Mouse (Mus musculus): ENCODE measurements around the gene Tpsab1. TPM values are rescaled to one million over a fixed set of nuclear protein-coding genes. Genes with fewer than 3 reads are reported as not detected.

Gene Tpsab1
- total RNA-seq (2023), result not detected

GRCm38 (mm10) chr17:25345462-25345861 is at the start of gene Tpsab1:
Gene Tpsab1 (minus strand): TSS chr17:25345562.

GRCm38 (mm10) chr17:25368973-25369372 is 23.6 kb upstream of the Tpsab1 start, which contains the start of gene Tpsg1:
Gene Tpsg1 (plus strand): TSS chr17:25369273.

GRCm38 (mm10) chr17:25366005-25366404 is 20.6 kb upstream of the Tpsab1 start, which contains the start of gene Tpsb2:
Gene Tpsb2 (plus strand): TSS chr17:25366305.

GRCm38 (mm10) chr17:25318354-25318753 is 27.0 kb downstream of the Tpsab1 start, which contains the start of gene Prss29:
Gene Prss29 (plus strand): TSS chr17:25318654.

GRCm38 (mm10) chr17:25308346-25308745 is 37.0 kb downstream of the Tpsab1 start, which contains the start of gene Prss28:
Gene Prss28 (plus strand): TSS chr17:25308646.

GRCm38 (mm10) chr17:25298094-25298493 is 47.3 kb downstream of the Tpsab1 start, which contains the start of gene Prss34:
Gene Prss34 (plus strand): TSS chr17:25298394.

Other genes with a start within 250 kb of the Tpsab1 start
- gene Telo2, start 229.6 kb downstream of the Tpsab1 start, total RNA-seq (2023), result 10 to 100 TPM; 42.1 to 47.6 TPM
- not detected for gene Ptx4, start 224.8 kb downstream of the Tpsab1 start, total RNA-seq (2023)
- gene Clcn7, start 212.2 kb downstream of the Tpsab1 start, total RNA-seq (2023), result 10 to 100 TPM; 39.5 to 41.6 TPM
- gene Ccdc154, start 183.1 kb downstream of the Tpsab1 start, total RNA-seq (2023), result under 1 TPM; 0.30 to 0.38 TPM
- gene Gm38655, start 170.1 kb downstream of the Tpsab1 start, total RNA-seq (2023), result not detected
- gene BC003965, start 161.0 kb downstream of the Tpsab1 start, total RNA-seq (2023), result 10 to 100 TPM; 17.6 to 19.4 TPM
- 10 to 100 TPM; 43.1 to 45.2 TPM for gene Unkl, start 157.2 kb downstream of the Tpsab1 start, total RNA-seq (2023)
- 10 to 100 TPM; 21.9 to 24.3 TPM for gene Gnptg, start 105.4 kb downstream of the Tpsab1 start, total RNA-seq (2023)
- gene Tsr3, start 105.4 kb downstream of the Tpsab1 start, total RNA-seq (2023), result 10 to 100 TPM; 16.7 to 22.5 TPM
- 1 to 10 TPM in 1 of 2 experiments, under 1 TPM in 1; 0.39 to 2.0 TPM for gene Baiap3, start 89.2 kb downstream of the Tpsab1 start, total RNA-seq (2023)
- 100 to 1,000 TPM; 445 to 482 TPM for gene Ube2i, start 70.9 kb downstream of the Tpsab1 start, total RNA-seq (2023)
- not detected for gene Prss34, start 47.2 kb downstream of the Tpsab1 start, total RNA-seq (2023)
- not detected for gene Prss28, start 36.9 kb downstream of the Tpsab1 start, total RNA-seq (2023)
- gene Prss29, start 26.9 kb downstream of the Tpsab1 start, total RNA-seq (2023), result not detected
- not detected for gene Tpsb2, start 20.7 kb upstream of the Tpsab1 start, total RNA-seq (2023)
- not detected for gene Tpsg1, start 23.7 kb upstream of the Tpsab1 start, total RNA-seq (2023)
- 1 to 10 TPM; 5.6 to 5.7 TPM for gene Cacna1h, start 88.2 kb upstream of the Tpsab1 start, total RNA-seq (2023)
- gene Tekt4, start 109.1 kb upstream of the Tpsab1 start, total RNA-seq (2023), result not detected
- not detected for gene Sstr5, start 151.7 kb upstream of the Tpsab1 start, total RNA-seq (2023)
- gene Sox8, start 225.1 kb upstream of the Tpsab1 start, total RNA-seq (2023), result not detected
- gene Lmf1, start 233.5 kb upstream of the Tpsab1 start, total RNA-seq (2023), result 10 to 100 TPM; 34.5 to 42.6 TPM